Mouse (Mus musculus) myocyte (in vitro differentiated cells): ENCODE measurements at regions not wholly inside any gene's neighbourhood (a gene's known extent, or its start where the extent isn't known, plus 50 kb on each side); places are given as distances from the start of the nearest gene placed in this dataset.

Source experiments
- CEBPB ChIP-seq: IDR thresholded peaks from 2 replicates; pipeline ENCODE4 v1.6.1; 2011; ENCODE audit warnings: mild to moderate bottlenecking, moderate library complexity; ENCODE audit not compliant: poor library complexity, insufficient read depth, severe bottlenecking
- E2F4 ChIP-seq: IDR thresholded peaks from one replicate; pipeline ENCODE4 v1.6.1; 2011; ENCODE audit warnings: mild to moderate bottlenecking, control low read depth, moderate library complexity; ENCODE audit not compliant: insufficient read depth
- MAX ChIP-seq: IDR thresholded peaks from one replicate; pipeline ENCODE4 v1.6.1; 2011; ENCODE audit warnings: low read depth, mild to moderate bottlenecking, control low read depth
- MYOD1 ChIP-seq, 3 experiments: IDR thresholded peaks; one replicate each; pipeline ENCODE4 v1.6.1; 2011; ENCODE audit warnings: control low read depth in 2 of 3, low read depth in 2 of 3, mild to moderate bottlenecking in 2 of 3, moderate library complexity in 1 of 3; ENCODE audit not compliant: insufficient read length in 2 of 3, control insufficient read depth in 1 of 3
- MYOG ChIP-seq, 3 experiments: IDR thresholded peaks; one replicate each; pipeline ENCODE4 v1.6.1; 2011; ENCODE audit warnings: control low read depth in 2 of 3, low read depth in 2 of 3, mild to moderate bottlenecking in 2 of 3; ENCODE audit not compliant: insufficient read length in 2 of 3, control insufficient read depth in 1 of 3, insufficient read depth in 1 of 3
- POLR2A ChIP-seq: IDR thresholded peaks from one replicate; pipeline ENCODE4 v1.6.1; 2011; ENCODE audit warnings: low read depth, mild to moderate bottlenecking, control low read depth, moderate library complexity; ENCODE audit not compliant: insufficient read length
- POLR2AphosphoS2 ChIP-seq: IDR thresholded peaks from one replicate; pipeline ENCODE4 v1.6.1; 2011; ENCODE audit warnings: low read depth, control low read depth; ENCODE audit not compliant: insufficient read length
- SRF ChIP-seq: IDR thresholded peaks from one replicate; pipeline ENCODE4 v1.6.1; 2011; ENCODE audit warnings: low read depth; ENCODE audit not compliant: control insufficient read depth, insufficient read length
- TCF12 ChIP-seq: IDR thresholded peaks from one replicate; pipeline ENCODE4 v1.6.1; 2011; ENCODE audit warnings: mild to moderate bottlenecking, control low read depth; ENCODE audit not compliant: poor library complexity, insufficient read depth, severe bottlenecking
- USF1 ChIP-seq: IDR thresholded peaks from one replicate; pipeline ENCODE4 v1.6.1; 2011; ENCODE audit warnings: low read depth, mild to moderate bottlenecking, control low read depth, moderate library complexity

GRCm38 (mm10) chr1:67643627-67644026 lies 520.8 kb downstream of the Cps1 start:
- TF ChIP-seq POLR2A = no peak
- TF ChIP-seq E2F4 = no peak
- TF ChIP-seq MYOG (IDR thresholded peaks at IDR 0.05; ENCODE audit: control insufficient read depth in 1 of 3, insufficient read depth in 1 of 3, insufficient read length in 2 of 3, low read depth in 2 of 3) = no peak
- TF ChIP-seq MAX = no peak
- TF ChIP-seq SRF = no peak
- no peak for TF ChIP-seq TCF12
- no peak for TF ChIP-seq POLR2AphosphoS2
- TF ChIP-seq MYOD1 (IDR thresholded peaks at IDR 0.05; ENCODE audit: control insufficient read depth in 1 of 3, insufficient read length in 2 of 3, low read depth in 2 of 3) = no peak
- TF ChIP-seq CEBPB = no peak
- no peak for TF ChIP-seq USF1
